ENCODE assay signal across 9 mouse cellular contexts in genomic region chr8:84025863-84026262, GRCm38 (mm10). TPM values are rescaled to one million over a fixed set of nuclear protein-coding genes. Genes with fewer than 3 reads are reported as not detected.
DNase-seq lines count a peak whose midpoint lies in the region; ATAC-seq lines count a peak whose summit lies in the region.
"Had no signal": no experiment of that assay in that cellular context is flagged by ENCODE, and none has a peak within 500 bp of the region (broad histone marks: within the 10 kb centered on the region; RNA-seq: fewer than 3 reads in every experiment).

No protein-coding gene starts in this region.

- H3K4me2 ChIP-seq in lung, embryonic 16.5 days (ENCODE audit: low read depth, low read length), result peak overlapping the region; percentile 67
- peak overlapping the region; percentile 88 for H3K4me2 ChIP-seq in heart, embryonic 16.5 days (ENCODE audit: low read depth, low read length)
- H3K4me2 ChIP-seq in liver, embryonic 11.5 days, result peak overlapping the region; percentile 75
- peak overlapping the region; percentile 86 for H3K4me2 ChIP-seq in neural tube, embryonic 14.5 days (ENCODE audit: low read depth, low read length)

- ATAC-seq in lung, embryonic 16.5 days (ENCODE audit: low read depth), result peak; percentile 66
- peak; percentile 57 for ATAC-seq in common myeloid progenitor, adult 5-6 weeks (replicated peaks; ENCODE audit: low read depth, poor library complexity, severe bottlenecking)
- ATAC-seq in heart, embryonic 16.5 days (replicated peaks; ENCODE audit: extremely low read depth, insufficient read depth, low FRiP score), result peak; percentile 33
- peak; percentile 68 for ATAC-seq in liver, embryonic 11.5 days (replicated peaks; ENCODE audit: low FRiP score)
- peak; percentile 78 for ATAC-seq in neural tube, embryonic 14.5 days (ENCODE audit: low read depth)
- ATAC-seq in erythroid progenitor cell, adult 5-6 weeks (replicated peaks; ENCODE audit: low FRiP score, poor library complexity, severe bottlenecking), result no peak

- no peak overlapping the region for H3K27ac ChIP-seq in lung, embryonic 16.5 days (ENCODE audit: low read length)
- H3K27ac ChIP-seq in heart, embryonic 16.5 days (ENCODE audit: low read length), result no peak overlapping the region
- H3K27ac ChIP-seq in liver, embryonic 11.5 days (ENCODE audit: low read depth, low read length), result no peak overlapping the region
- no peak overlapping the region for H3K27ac ChIP-seq in neural tube, embryonic 14.5 days (ENCODE audit: low read depth, low read length)

- no peaks in the 10 kb centered on the region for H3K36me3 ChIP-seq in lung, embryonic 16.5 days (ENCODE audit: control insufficient read depth, insufficient read depth, low read length)
- no peaks in the 10 kb centered on the region for H3K36me3 ChIP-seq in heart, embryonic 16.5 days (ENCODE audit: control insufficient read depth, insufficient read depth)
- no peaks in the 10 kb centered on the region for H3K36me3 ChIP-seq in liver, embryonic 11.5 days (ENCODE audit: control insufficient read depth, insufficient read depth, low read length)
- H3K36me3 ChIP-seq in neural tube, embryonic 14.5 days (ENCODE audit: control insufficient read depth, insufficient read depth, low read length), result no peaks in the 10 kb centered on the region

- no peaks in the 10 kb centered on the region for H3K9me3 ChIP-seq in lung, embryonic 16.5 days (ENCODE audit: control insufficient read depth, low read length)
- no peaks in the 10 kb centered on the region for H3K9me3 ChIP-seq in heart, embryonic 16.5 days (replicated peaks; ENCODE audit: control insufficient read depth, low read length)
- H3K9me3 ChIP-seq in liver, embryonic 11.5 days (ENCODE audit: control insufficient read depth, low read length), result no peaks in the 10 kb centered on the region
- H3K9me3 ChIP-seq in neural tube, embryonic 14.5 days (ENCODE audit: control insufficient read depth, low read length), result no peaks in the 10 kb centered on the region

- H3K4me1 ChIP-seq in lung, embryonic 16.5 days (replicated peaks; ENCODE audit: control insufficient read depth, insufficient read depth, low read length), result peaks cover 31% of the 10 kb centered on the region
- H3K4me1 ChIP-seq in heart, embryonic 16.5 days (ENCODE audit: control insufficient read depth, insufficient read depth, low read length), result peaks cover 37% of the 10 kb centered on the region
- peaks cover 19% of the 10 kb centered on the region for H3K4me1 ChIP-seq in liver, embryonic 11.5 days (replicated peaks; ENCODE audit: control insufficient read depth, insufficient read depth, low read length)
- peaks cover 7% of the 10 kb centered on the region; the same call in 1 of the 2 replicates for H3K4me1 ChIP-seq in neural tube, embryonic 14.5 days (ENCODE audit: control insufficient read depth, insufficient read depth, low read length)

- 2% methylated on average over 41 of the region's 41 CpGs for WGBS in lung, embryonic 16.5 days
- under 1% methylated on average over 41 of the region's 41 CpGs for whole genome bisulfite sequencing in heart, embryonic 16.5 days
- 1% methylated on average over 41 of the region's 41 CpGs for WGBS in liver, embryonic 11.5 days
- under 1% methylated on average over 40 of the region's 41 CpGs for whole genome bisulfite sequencing in neural tube, embryonic 14.5 days

- H3K27me3 ChIP-seq in lung, embryonic 16.5 days (ENCODE audit: control insufficient read depth, insufficient read depth, low read depth, low read length), result peaks cover 18% of the 10 kb centered on the region
- peaks cover 37% of the 10 kb centered on the region for H3K27me3 ChIP-seq in heart, embryonic 16.5 days (ENCODE audit: control insufficient read depth, insufficient read depth, low read length)
- peaks cover 50% of the 10 kb centered on the region for H3K27me3 ChIP-seq in liver, embryonic 11.5 days (replicated peaks; ENCODE audit: control insufficient read depth, insufficient read depth, low read length)
- peaks cover 3% of the 10 kb centered on the region; the same call in 1 of the 2 replicates for H3K27me3 ChIP-seq in neural tube, embryonic 14.5 days (ENCODE audit: control insufficient read depth, insufficient read depth, low read length)

- DNase-seq in lung, adult 18-20 months, result no peak
- DNase-seq in liver, embryonic 11.5 days (ENCODE audit: low spot score), result no peak
- DNase-seq in frontal cortex, adult 2 months (ENCODE audit: extremely low spot score in 1 of 2, low spot score in 1 of 2), result no peak

- H3K9ac ChIP-seq in lung, embryonic 16.5 days (ENCODE audit: low read length), result peak overlapping the region; percentile 58
- peak overlapping the region; percentile 69 for H3K9ac ChIP-seq in heart, embryonic 16.5 days (ENCODE audit: low read length)
- no peak overlapping the region for H3K9ac ChIP-seq in liver, embryonic 11.5 days (ENCODE audit: low read depth, low read length)
- H3K9ac ChIP-seq in neural tube, embryonic 14.5 days (replicated peaks; ENCODE audit: low read depth, low read length), result peak overlapping the region; percentile 53

- H3K4me3 ChIP-seq in lung, embryonic 16.5 days (ENCODE audit: low read length), result peak overlapping the region; percentile 46
- H3K4me3 ChIP-seq in heart, embryonic 16.5 days (ENCODE audit: low read length), result peak overlapping the region; percentile 58
- peak overlapping the region; percentile 49 for H3K4me3 ChIP-seq in liver, embryonic 11.5 days (ENCODE audit: low read depth, low read length)
- peak overlapping the region; percentile 41 for H3K4me3 ChIP-seq in neural tube, embryonic 14.5 days (ENCODE audit: low read depth, low read length)
- H3K4me3 ChIP-seq: myocyte had no signal

RNA-seq across cellular contexts. Expression of gene Palm3, which starts 4.6 kb away (rescaled TPM):
- 6.5 and 7.4 TPM in 2 replicates for polyA plus RNA-seq in lung, embryonic 16.5 days (2015; fragmentation: Nextera tagmentation; extraction: Ambion mirVana)
- total RNA-seq in common myeloid progenitor, adult 5-6 weeks (2017), result not detected in 2 replicates
- 1.5 and 2.7 TPM in 2 replicates for polyA plus RNA-seq in heart, embryonic 16.5 days (2015; fragmentation: Nextera tagmentation; extraction: Ambion mirVana)
- polyA plus RNA-seq in liver, embryonic 11.5 days (2014; fragmentation: Nextera tagmentation; extraction: Ambion mirVana), result 0.66 and 1.2 TPM in 2 replicates
- 5.1 and 5.2 TPM in 2 replicates for polyA plus RNA-seq in neural tube, embryonic 14.5 days (2014; fragmentation: Nextera tagmentation; extraction: Ambion mirVana)
- not detected in 2 replicates for total RNA-seq in erythroid progenitor cell, adult 5-6 weeks (2015; ENCODE audit: low replicate concordance)
- total RNA-seq in erythroid progenitor cell, adult 5-6 weeks (2017; ENCODE audit: low replicate concordance), result not detected in 2 replicates
- 1.9 and 2.2 TPM in 2 replicates for polyA plus RNA-seq in frontal cortex, adult 2 months (2012; rRNA removed)

RNA-seq across cellular contexts. Expression of gene 2210011C24Rik, which starts 13.9 kb away (rescaled TPM):
- polyA plus RNA-seq in lung, embryonic 16.5 days (2015; fragmentation: Nextera tagmentation; extraction: Ambion mirVana), result 3.5 and 4.4 TPM in 2 replicates
- total RNA-seq in common myeloid progenitor, adult 5-6 weeks (2017), result not detected in 2 replicates
- 0.21 and 0.49 TPM in 2 replicates for polyA plus RNA-seq in heart, embryonic 16.5 days (2015; fragmentation: Nextera tagmentation; extraction: Ambion mirVana)
- polyA plus RNA-seq in liver, embryonic 11.5 days (2014; fragmentation: Nextera tagmentation; extraction: Ambion mirVana), result not detected in 2 replicates
- 1.9 TPM in 1 of 2 replicates, not detected in the other for polyA plus RNA-seq in neural tube, embryonic 14.5 days (2014; fragmentation: Nextera tagmentation; extraction: Ambion mirVana)
- total RNA-seq in erythroid progenitor cell, adult 5-6 weeks (2015; ENCODE audit: low replicate concordance), result not detected in 2 replicates
- total RNA-seq in erythroid progenitor cell, adult 5-6 weeks (2017; ENCODE audit: low replicate concordance), result not detected in 2 replicates
- 1.4 and 2.4 TPM in 2 replicates for polyA plus RNA-seq in frontal cortex, adult 2 months (2012; rRNA removed)

RNA-seq across cellular contexts. Expression of gene Il27ra, which starts 16.5 kb away (rescaled TPM):
- 1.6 and 2.0 TPM in 2 replicates for polyA plus RNA-seq in lung, embryonic 16.5 days (2015; fragmentation: Nextera tagmentation; extraction: Ambion mirVana)
- total RNA-seq in common myeloid progenitor, adult 5-6 weeks (2017), result 5.5 and 7.5 TPM in 2 replicates
- polyA plus RNA-seq in heart, embryonic 16.5 days (2015; fragmentation: Nextera tagmentation; extraction: Ambion mirVana), result 6.0 and 6.5 TPM in 2 replicates
- polyA plus RNA-seq in liver, embryonic 11.5 days (2014; fragmentation: Nextera tagmentation; extraction: Ambion mirVana), result 1.8 and 3.1 TPM in 2 replicates
- polyA plus RNA-seq in neural tube, embryonic 14.5 days (2014; fragmentation: Nextera tagmentation; extraction: Ambion mirVana), result 0.43 and 0.45 TPM in 2 replicates
- total RNA-seq in erythroid progenitor cell, adult 5-6 weeks (2015; ENCODE audit: low replicate concordance), result 1.4 TPM in 1 of 2 replicates, not detected in the other
- total RNA-seq in erythroid progenitor cell, adult 5-6 weeks (2017; ENCODE audit: low replicate concordance), result 0.51 and 0.61 TPM in 2 replicates
- 0.40 and 0.42 TPM in 2 replicates for polyA plus RNA-seq in frontal cortex, adult 2 months (2012; rRNA removed)

RNA-seq across cellular contexts. Expression of gene Rln3, which starts 18.9 kb away (rescaled TPM):
- not detected in 2 replicates for polyA plus RNA-seq in lung, embryonic 16.5 days (2015; fragmentation: Nextera tagmentation; extraction: Ambion mirVana)
- total RNA-seq in common myeloid progenitor, adult 5-6 weeks (2017), result not detected in 2 replicates
- 0.24 TPM in 1 of 2 replicates, not detected in the other for polyA plus RNA-seq in heart, embryonic 16.5 days (2015; fragmentation: Nextera tagmentation; extraction: Ambion mirVana)
- 0.42 TPM in 1 of 2 replicates, not detected in the other for polyA plus RNA-seq in liver, embryonic 11.5 days (2014; fragmentation: Nextera tagmentation; extraction: Ambion mirVana)
- 0.82 and 0.91 TPM in 2 replicates for polyA plus RNA-seq in neural tube, embryonic 14.5 days (2014; fragmentation: Nextera tagmentation; extraction: Ambion mirVana)
- total RNA-seq in erythroid progenitor cell, adult 5-6 weeks (2015; ENCODE audit: low replicate concordance), result not detected in 2 replicates
- total RNA-seq in erythroid progenitor cell, adult 5-6 weeks (2017; ENCODE audit: low replicate concordance), result not detected in 2 replicates
- not detected in 2 replicates for polyA plus RNA-seq in frontal cortex, adult 2 months (2012; rRNA removed)
- polyA plus RNA-seq: myocyte had no signal

RNA-seq across cellular contexts. Expression of gene 1700067K01Rik, which starts 24.6 kb away (rescaled TPM):
- polyA plus RNA-seq in lung, embryonic 16.5 days (2015; fragmentation: Nextera tagmentation; extraction: Ambion mirVana), result 0.55 and 1.1 TPM in 2 replicates
- total RNA-seq in common myeloid progenitor, adult 5-6 weeks (2017), result 1.4 TPM in 1 of 2 replicates, not detected in the other
- polyA plus RNA-seq in heart, embryonic 16.5 days (2015; fragmentation: Nextera tagmentation; extraction: Ambion mirVana), result 0.89 and 1.1 TPM in 2 replicates
- polyA plus RNA-seq in liver, embryonic 11.5 days (2014; fragmentation: Nextera tagmentation; extraction: Ambion mirVana), result 0.29 and 1.5 TPM in 2 replicates
- polyA plus RNA-seq in neural tube, embryonic 14.5 days (2014; fragmentation: Nextera tagmentation; extraction: Ambion mirVana), result 0.86 and 0.95 TPM in 2 replicates
- total RNA-seq in erythroid progenitor cell, adult 5-6 weeks (2015; ENCODE audit: low replicate concordance), result 1.8 and 10.5 TPM in 2 replicates
- 2.6 and 4.7 TPM in 2 replicates for total RNA-seq in erythroid progenitor cell, adult 5-6 weeks (2017; ENCODE audit: low replicate concordance)
- polyA plus RNA-seq in frontal cortex, adult 2 months (2012; rRNA removed), result not detected in 2 replicates
